Mouse (Mus musculus): ENCODE results near the gene Olfr1341.
A peak's percentile ranks its signal among the peaks of the same experiment; 100 is the strongest.

Gene Olfr1341

GRCm38 (mm10) chr4:118703223-118703622 lies at the start of gene Olfr1341:
TSS of gene Olfr1341 (plus strand) at chr4:118703523.
- no peak for DNase-seq (ENCODE audit: low spot score)

- no peak for DNase-seq (ENCODE audit: low spot score)
These were observed 44.7 kb upstream of the Olfr1341 start, which contains the start of gene Olfr62 for GRCm38 (mm10) chr4:118658652-118659051. TSS of gene Olfr62 (plus strand) at chr4:118658952.

GRCm38 (mm10) chr4:118687086-118687485 lies 16.2 kb upstream of the Olfr1341 start:
- no peak for DNase-seq (ENCODE audit: low spot score)

GRCm38 (mm10) chr4:118692412-118692973 lies 10.8 kb upstream of the Olfr1341 start, which contains the start of gene Olfr1342:
TSS of gene Olfr1342 (minus strand) at chr4:118692756.
- no peak for DNase-seq (ENCODE audit: low spot score)

- DNase-seq (ENCODE audit: low spot score) = no peak
These were observed 9.5 kb upstream of the Olfr1341 start for GRCm38 (mm10) chr4:118693812-118694211.

- DNase-seq (ENCODE audit: low spot score) = no peak
These were observed 4.8 kb downstream of the Olfr1341 start for GRCm38 (mm10) chr4:118708086-118708485.

- no peak for DNase-seq (ENCODE audit: low spot score)
These were observed 8.3 kb downstream of the Olfr1341 start for GRCm38 (mm10) chr4:118711656-118712055.

GRCm38 (mm10) chr4:118719838-118720237 lies 16.5 kb downstream of the Olfr1341 start, which contains the start of gene Olfr1340:
TSS of gene Olfr1340 (plus strand) at chr4:118720138.
- DNase-seq (ENCODE audit: low spot score) = no peak

GRCm38 (mm10) chr4:118721742-118722483 lies 18.6 kb downstream of the Olfr1341 start:
- peak; percentile 1 for DNase-seq (ENCODE audit: low spot score)

GRCm38 (mm10) chr4:118731875-118732274 lies 28.6 kb downstream of the Olfr1341 start, which contains the start of gene Olfr1339:
TSS of gene Olfr1339 (plus strand) at chr4:118732175.
- DNase-seq (ENCODE audit: low spot score) = no peak

- DNase-seq (ENCODE audit: low spot score) = no peak
These were observed 36.3 kb downstream of the Olfr1341 start for GRCm38 (mm10) chr4:118739574-118739973.

- no peak for DNase-seq (ENCODE audit: low spot score)
These were observed 37.8 kb downstream of the Olfr1341 start for GRCm38 (mm10) chr4:118740988-118741698.

GRCm38 (mm10) chr4:118741881-118742280 lies 38.6 kb downstream of the Olfr1341 start:
- DNase-seq (ENCODE audit: low spot score) = no peak

GRCm38 (mm10) chr4:118758637-118759036 lies 55.3 kb downstream of the Olfr1341 start, which contains the start of gene Olfr1338:
TSS of gene Olfr1338 (minus strand) at chr4:118758737.
- no peak for DNase-seq (ENCODE audit: low spot score)
